Mouse (Mus musculus): ENCODE results near the gene Abhd16b.
"Not testable (repeated sequence)": the region's sequence is repeated elsewhere in the genome, so short reads cannot be mapped to it uniquely, and the experiment has no call there.

Abhd16b gene

GRCm38 (mm10) chr2:181487338-181488277 lies 5.4 kb upstream of the Abhd16b start:
- DNase-seq, result peak; percentile 61 to 79

- peak; percentile 26 to 52 for DNase-seq
Measured at GRCm38 (mm10) chr2:181491432-181492205, 1.4 kb upstream of the Abhd16b start.

- no peak for DNase-seq
Measured at GRCm38 (mm10) chr2:181492206-181492605, 800 bp upstream of the Abhd16b start.

GRCm38 (mm10) chr2:181494266-181494945 lies 1.4 kb downstream of the Abhd16b start:
- DNase-seq, result no peak

GRCm38 (mm10) chr2:181495845-181496244 lies 2.8 kb downstream of the Abhd16b start:
- DNase-seq, result not testable (repeated sequence)

- peak; percentile 65 to 66 for DNase-seq
Measured at GRCm38 (mm10) chr2:181496281-181496680, 3.3 kb downstream of the Abhd16b start.

- peak; percentile 94 to 95 for DNase-seq
Measured at GRCm38 (mm10) chr2:181496831-181497547, 4.0 kb downstream of the Abhd16b start, which contains the start of gene Tpd52l2. Gene Tpd52l2, plus strand, starts transcription at chr2:181497142.

GRCm38 (mm10) chr2:181497548-181497875 lies 4.5 kb downstream of the Abhd16b start:
- peak; percentile 61 to 75 for DNase-seq

GRCm38 (mm10) chr2:181498644-181499043 lies 5.6 kb downstream of the Abhd16b start:
- no peak for DNase-seq

GRCm38 (mm10) chr2:181509191-181509590 lies 16.2 kb downstream of the Abhd16b start:
- DNase-seq, result no peak

- DNase-seq, result no peak
Measured at GRCm38 (mm10) chr2:181511231-181511630, 18.2 kb downstream of the Abhd16b start.

GRCm38 (mm10) chr2:181519201-181519600 lies 26.2 kb downstream of the Abhd16b start:
- DNase-seq, result no peak

GRCm38 (mm10) chr2:181520118-181520935 lies 27.3 kb downstream of the Abhd16b start, which contains the start of gene Dnajc5:
Gene Dnajc5, plus strand, starts transcription at chr2:181520485.
- peak; percentile 99 for DNase-seq

- DNase-seq, result no peak
Measured at GRCm38 (mm10) chr2:181520936-181521227, 27.9 kb downstream of the Abhd16b start.

GRCm38 (mm10) chr2:181521491-181521890 lies 28.5 kb downstream of the Abhd16b start:
- no peak for DNase-seq

- DNase-seq, result peak in 1 of 2 experiments; percentile 44
Measured at GRCm38 (mm10) chr2:181522811-181523210, 29.8 kb downstream of the Abhd16b start.

- DNase-seq, result peak in 1 of 2 experiments; percentile 22
Measured at GRCm38 (mm10) chr2:181525526-181525925, 32.5 kb downstream of the Abhd16b start.

- DNase-seq, result no peak
Measured at GRCm38 (mm10) chr2:181529076-181529475, 36.1 kb downstream of the Abhd16b start.

GRCm38 (mm10) chr2:181532589-181532988 lies 39.6 kb downstream of the Abhd16b start:
- DNase-seq, result no peak

- no peak for DNase-seq
Measured at GRCm38 (mm10) chr2:181536410-181536809, 43.4 kb downstream of the Abhd16b start.

- DNase-seq, result no peak
Measured at GRCm38 (mm10) chr2:181537444-181538047, 44.5 kb downstream of the Abhd16b start.
